Mouse (Mus musculus) cerebellum, adult 2 months (tissue): Measurements from ENCODE around the gene Ofcc1.

Source experiments
- CTCF ChIP-seq: fragments of 200-500 bp; IDR thresholded peaks from 2 replicates; pipeline ENCODE4 v1.5.1; 2011; ENCODE audit warnings: low read depth, mild to moderate bottlenecking, control low read depth, low read length, moderate library complexity, borderline replicate concordance; ENCODE audit not compliant: insufficient read depth
- POLR2A ChIP-seq: fragments of 200-500 bp; IDR thresholded peaks from 2 replicates; pipeline ENCODE4 v1.6.1; 2011; ENCODE audit warnings: low read length, control low read depth, borderline replicate concordance; ENCODE audit not compliant: insufficient read depth

- no peak for TF ChIP-seq POLR2A
- no peak for TF ChIP-seq CTCF
Observed at GRCm38 (mm10) chr13:39956017-39956416, 405.2 kb downstream of the Ofcc1 start.
